Mouse (Mus musculus): Measurements from ENCODE around the gene Misp.

Gene Misp

GRCm38 (mm10) chr10:79873715-79874289 is 53.0 kb downstream of the Misp start:
- DNase-seq (ENCODE audit: low read depth): no peak

GRCm38 (mm10) chr10:79874290-79874862 is 53.6 kb downstream of the Misp start, which contains the start of the genes Prtn3 and Plppr3:
Gene Prtn3 (plus strand): TSS chr10:79874476.
Gene Plppr3 (minus strand): TSS chr10:79874634.
- DNase-seq (ENCODE audit: low read depth): peak; percentile 37

DNA sequence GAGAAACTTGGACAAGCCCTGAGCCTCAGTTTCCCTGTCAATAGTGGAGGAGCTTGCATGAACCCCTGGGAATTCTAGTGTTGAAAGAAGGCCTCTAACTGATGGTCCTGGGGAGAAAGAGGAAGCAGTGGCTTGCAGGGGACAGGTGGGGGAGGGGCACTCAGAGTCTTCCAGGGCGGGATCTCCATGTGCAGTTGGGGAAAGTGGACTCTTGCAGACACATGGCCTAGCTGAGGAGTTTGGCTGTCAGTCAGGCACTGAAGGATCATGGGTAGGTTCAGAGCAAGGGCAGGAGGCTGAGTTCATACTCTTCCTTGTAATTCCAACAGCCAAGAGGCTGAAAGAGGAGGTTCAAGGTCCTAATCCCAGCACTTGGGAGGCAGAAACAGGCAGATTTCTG is 56.4 kb downstream of the Misp start:
- peak; percentile 19 for DNase-seq (ENCODE audit: low read depth)

- DNase-seq (ENCODE audit: low read depth): peak; percentile 51
Observed at GRCm38 (mm10) chr10:79877757-79878156, 57.0 kb downstream of the Misp start.

GRCm38 (mm10) chr10:79879527-79879926 is 58.7 kb downstream of the Misp start:
- no peak for DNase-seq (ENCODE audit: low read depth)

Measured in naive thymus-derived CD4-positive, alpha-beta T cell, adult 2 months (primary cell).